Mouse (Mus musculus) C2C12 (cell line): ENCODE measurements around the gene Syt2. TPM values are rescaled to one million over a fixed set of nuclear protein-coding genes. Genes with fewer than 3 reads are reported as not detected.

ENCODE experiments used
- H3K27me3 ChIP-seq: one replicate; pipeline ENCODE4 v1.6.1; 2011; ENCODE audit not compliant: control insufficient read depth, insufficient read depth, insufficient read length
- H3K36me3 ChIP-seq: one replicate; pipeline ENCODE4 v1.6.1; 2011; ENCODE audit not compliant: control insufficient read depth, insufficient read depth
- H3K4me3 ChIP-seq: one replicate; pipeline ENCODE4 v1.5.1; 2011; ENCODE audit warnings: mild to moderate bottlenecking, control low read depth; ENCODE audit not compliant: poor library complexity, insufficient read depth, severe bottlenecking
- H3K79me2 ChIP-seq: one replicate; pipeline ENCODE4 v1.6.1; 2011; ENCODE audit not compliant: control insufficient read depth, insufficient read depth
- H3K79me3 ChIP-seq: one replicate; pipeline ENCODE4 v1.6.1; 2011; ENCODE audit warnings: low read depth, control low read depth
- H3ac ChIP-seq: one replicate; pipeline ENCODE3; 2011; ENCODE audit warnings: low read depth; ENCODE audit not compliant: control insufficient read depth, insufficient read length
- CEBPB ChIP-seq: IDR thresholded peaks from one replicate; pipeline ENCODE4 v1.6.1; 2011; ENCODE audit warnings: low read depth, mild to moderate bottlenecking, control low read depth, moderate library complexity
- CTCF ChIP-seq: IDR thresholded peaks from one replicate; pipeline ENCODE4 v1.5.1; 2011; ENCODE audit not compliant: control insufficient read depth, insufficient read depth, insufficient read length
- FOSL1 ChIP-seq: IDR thresholded peaks from one replicate; pipeline ENCODE4 v1.8.0; 2011; ENCODE audit warnings: mild to moderate bottlenecking, low read length; ENCODE audit not compliant: poor library complexity, insufficient read depth, severe bottlenecking
- MAX ChIP-seq: IDR thresholded peaks from one replicate; pipeline ENCODE4 v1.6.1; 2011; ENCODE audit warnings: mild to moderate bottlenecking, control low read depth
- MYOD1 ChIP-seq: IDR thresholded peaks from one replicate; pipeline ENCODE4 v1.6.1; 2011; ENCODE audit warnings: low read depth; ENCODE audit not compliant: control insufficient read depth, insufficient read length
- MYOG ChIP-seq: IDR thresholded peaks from one replicate; pipeline ENCODE4 v1.6.1; 2011; ENCODE audit not compliant: control insufficient read depth, insufficient read length; ENCODE audit errors: extremely low read depth
- USF1 ChIP-seq: IDR thresholded peaks from one replicate; pipeline ENCODE4 v1.6.1; 2011; ENCODE audit warnings: low read depth, mild to moderate bottlenecking, control low read depth, moderate library complexity
- polyA plus RNA-seq: library from polyadenylated mRNA; unstranded; fragments of >200 nt; fragmentation: generic; extraction: Trizol; gene quantifications from one replicate; pipeline ENCODE4 v1.2.1, GENCODE M21; 2012; ENCODE audit warnings: missing spikeins

The Syt2 gene
- polyA plus RNA-seq, 1 experiment, result 0.15 TPM

- Histone ChIP-seq H3K79me2 (no peaks in the 10 kb centered on the region), H3K27me3 (no peaks in the 10 kb centered on the region), H3K36me3 (no peaks in the 10 kb centered on the region), H3K4me3 (no peak overlapping the region), H3ac (no peak overlapping the region), H3K79me3 (no peaks in the 10 kb centered on the region)
- TF ChIP-seq FOSL1, result no peak
- TF ChIP-seq CEBPB, result no peak
- no peak for TF ChIP-seq MYOD1
- TF ChIP-seq CTCF, result no peak
These were observed 114.2 kb downstream of the Syt2 start for GRCm38 (mm10) chr1:134760642-134761041.

GRCm38 (mm10) chr1:134761534-134761933 is 115.1 kb downstream of the Syt2 start:
- H3ac ChIP-seq, result no peak overlapping the region
- no peaks in the 10 kb centered on the region for H3K79me2 ChIP-seq
- no peaks in the 10 kb centered on the region for H3K79me3 ChIP-seq
- no peak overlapping the region for H3K4me3 ChIP-seq
- no peaks in the 10 kb centered on the region for H3K27me3 ChIP-seq
- TF ChIP-seq MAX (no peak), CEBPB (no peak), CTCF (no peak), MYOG (no peak), MYOD1 (no peak), FOSL1 (no peak), USF1 (no peak)
- no peaks in the 10 kb centered on the region for H3K36me3 ChIP-seq

- no peaks in the 10 kb centered on the region for H3K79me2 ChIP-seq
- H3K36me3 ChIP-seq, result no peaks in the 10 kb centered on the region
- no peak overlapping the region for H3K4me3 ChIP-seq
- H3K79me3 ChIP-seq, result no peaks in the 10 kb centered on the region
- H3ac ChIP-seq, result no peak overlapping the region
- TF ChIP-seq CEBPB (no peak), CTCF (no peak), MYOD1 (no peak), MYOG (no peak), USF1 (no peak), MAX (no peak), FOSL1 (no peak)
- no peaks in the 10 kb centered on the region for H3K27me3 ChIP-seq
These were observed 116.8 kb downstream of the Syt2 start for GRCm38 (mm10) chr1:134763250-134763649.

- no peak for TF ChIP-seq USF1
- no peak overlapping the region for H3K4me3 ChIP-seq
- no peak overlapping the region for H3ac ChIP-seq
- no peaks in the 10 kb centered on the region for H3K79me3 ChIP-seq
- H3K36me3 ChIP-seq, result no peaks in the 10 kb centered on the region
- no peaks in the 10 kb centered on the region for H3K79me2 ChIP-seq
- H3K27me3 ChIP-seq, result no peaks in the 10 kb centered on the region
These were observed 117.4 kb downstream of the Syt2 start for GRCm38 (mm10) chr1:134763776-134764438.

- Histone ChIP-seq H3K27me3 (no peaks in the 10 kb centered on the region), H3K79me3 (no peaks in the 10 kb centered on the region), H3K79me2 (no peaks in the 10 kb centered on the region), H3K4me3 (no peak overlapping the region), H3K36me3 (no peaks in the 10 kb centered on the region), H3ac (no peak overlapping the region)
- no peak for TF ChIP-seq FOSL1
- TF ChIP-seq USF1, result no peak
- no peak for TF ChIP-seq MYOG
- no peak for TF ChIP-seq MYOD1
- TF ChIP-seq CEBPB, result no peak
- no peak for TF ChIP-seq CTCF
- TF ChIP-seq MAX, result no peak
These were observed 118.5 kb downstream of the Syt2 start for GRCm38 (mm10) chr1:134764831-134765458.

- no peaks in the 10 kb centered on the region for H3K79me2 ChIP-seq
- no peaks in the 10 kb centered on the region for H3K27me3 ChIP-seq
- H3K36me3 ChIP-seq, result no peaks in the 10 kb centered on the region
- no peak for TF ChIP-seq MAX
- TF ChIP-seq FOSL1, result no peak
- TF ChIP-seq USF1, result no peak
- TF ChIP-seq CEBPB, result no peak
- TF ChIP-seq MYOG, result no peak
- TF ChIP-seq CTCF, result no peak
- no peak for TF ChIP-seq MYOD1
- H3ac ChIP-seq, result no peak overlapping the region
- no peak overlapping the region for H3K4me3 ChIP-seq
- no peaks in the 10 kb centered on the region for H3K79me3 ChIP-seq
These were observed 120.0 kb downstream of the Syt2 start for GRCm38 (mm10) chr1:134766448-134766847.
